Mouse (Mus musculus) hindbrain, embryonic 13.5 days (tissue): ENCODE measurements around the gene Ddah1. TPM values are rescaled to one million over a fixed set of nuclear protein-coding genes. Genes with fewer than 3 reads are reported as not detected.

ENCODE experiments used
- ATAC-seq: fragments of 200-750 bp; cut with Nextera tagmentation; 2 replicates; pipeline ENCODE4 v1.8.0; 2017; ENCODE audit warnings: moderate TSS enrichment; ENCODE audit not compliant: low FRiP score
- H3K27ac ChIP-seq: fragments of 300-500 bp; sonication (generic); 2 replicates; pipeline ENCODE4 v1.5.1; 2015; ENCODE audit warnings: inconsistent platforms, mild to moderate bottlenecking, moderate library complexity
- H3K27me3 ChIP-seq: fragments of 300-500 bp; sonication (generic); 2 replicates; pipeline ENCODE4 v1.6.1; 2015; ENCODE audit warnings: mild to moderate bottlenecking, inconsistent platforms
- H3K36me3 ChIP-seq: fragments of 300-500 bp; sonication (generic); 2 replicates; pipeline ENCODE4 v1.6.1; 2015; ENCODE audit warnings: mild to moderate bottlenecking, inconsistent platforms
- H3K4me1 ChIP-seq: fragments of 300-500 bp; sonication (generic); replicated peaks from 2 replicates; pipeline ENCODE4 v1.6.1; 2015; ENCODE audit warnings: inconsistent platforms
- H3K4me2 ChIP-seq: fragments of 300-500 bp; sonication (generic); 2 replicates; pipeline ENCODE4 v1.6.1; 2015; ENCODE audit warnings: inconsistent platforms, mild to moderate bottlenecking, moderate library complexity
- H3K4me3 ChIP-seq: fragments of 300-500 bp; sonication (generic); 2 replicates; pipeline ENCODE4 v1.5.1; 2015; ENCODE audit warnings: mild to moderate bottlenecking, inconsistent platforms
- H3K9ac ChIP-seq: fragments of 300-500 bp; sonication (generic); 2 replicates; pipeline ENCODE4 v1.6.1; 2015; ENCODE audit warnings: mild to moderate bottlenecking, inconsistent platforms
- H3K9me3 ChIP-seq: fragments of 300-500 bp; sonication (generic); 2 replicates; pipeline ENCODE4 v1.6.1; 2016; ENCODE audit warnings: inconsistent platforms
- WGBS: fragments of 180-500 bp; shearing (Covaris S2); methylation state at CpG from one replicate; pipeline ENCODE4 v1.1.7; 2015; 5-methylcytosine and 5-hydroxymethylcytosine counted together
- polyA plus RNA-seq: library from polyadenylated mRNA; unstranded; fragments of >200 nt; fragmentation: Nextera tagmentation; extraction: Ambion mirVana; gene quantifications from 2 replicates; pipeline ENCODE4 v1.2.1, GENCODE M21; 2015

The Ddah1 gene
- polyA plus RNA-seq = 70.1 and 75.7 TPM in 2 replicates

DNA sequence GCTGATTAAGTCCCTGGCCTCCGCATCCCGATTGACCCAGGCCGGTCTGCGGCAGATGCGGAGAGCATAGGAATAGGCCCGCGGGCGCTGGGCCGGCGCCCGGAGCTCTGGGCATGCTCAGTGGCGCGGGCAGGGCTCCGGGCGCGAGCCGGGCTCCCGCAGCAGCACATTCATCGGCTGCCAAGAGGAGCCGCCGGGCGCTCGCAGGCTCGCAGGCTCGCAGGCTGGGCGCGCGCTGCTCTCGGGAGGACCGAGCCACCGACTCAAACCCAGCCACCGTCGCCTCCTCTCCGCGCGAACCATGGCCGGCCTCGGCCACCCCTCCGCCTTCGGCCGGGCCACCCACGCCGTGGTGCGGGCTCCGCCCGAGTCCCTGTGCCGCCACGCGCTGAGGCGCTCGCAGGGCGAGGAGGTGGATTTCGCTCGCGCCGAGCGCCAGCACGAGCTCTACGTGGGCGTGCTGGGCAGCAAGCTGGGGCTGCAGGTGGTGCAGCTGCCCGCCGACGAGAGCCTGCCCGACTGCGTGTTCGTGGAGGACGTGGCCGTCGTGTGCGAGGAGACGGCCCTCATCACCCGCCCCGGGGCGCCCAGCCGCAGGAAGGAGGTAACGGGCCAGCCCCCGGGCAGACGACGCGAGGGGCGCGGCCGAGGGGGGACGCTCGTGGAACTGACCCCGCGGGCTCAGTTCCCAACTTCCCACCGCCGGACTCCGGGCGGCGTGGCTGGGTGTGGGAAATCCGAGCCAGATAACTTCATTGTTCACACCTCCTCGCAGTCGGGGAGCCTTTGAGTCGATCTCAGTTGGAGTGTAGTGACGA is at the start of gene Ddah1:
TSS of gene Ddah1 (plus strand) at position 115 of the 818 bp plus-strand sequence.
- H3K9ac ChIP-seq = peak within 1 kb of the TSS; percentile 94
- under 1% methylated on average over 87 of the region's 97 CpGs for WGBS
- H3K9me3 ChIP-seq = no peaks in the 10 kb centered on the region
- H3K36me3 ChIP-seq = no peaks in the 10 kb centered on the region
- peak within 1 kb of the TSS; percentile 71 for H3K4me3 ChIP-seq
- peak within 1 kb of the TSS; percentile 91 for H3K4me2 ChIP-seq
- peaks cover 10% of the 10 kb centered on the region; the same call in 1 of the 2 replicates for H3K27me3 ChIP-seq
- peaks cover 34% of the 10 kb centered on the region for H3K4me1 ChIP-seq
- H3K27ac ChIP-seq = peak within 1 kb of the TSS; percentile 92
- peak; percentile 92 for ATAC-seq

DNA sequence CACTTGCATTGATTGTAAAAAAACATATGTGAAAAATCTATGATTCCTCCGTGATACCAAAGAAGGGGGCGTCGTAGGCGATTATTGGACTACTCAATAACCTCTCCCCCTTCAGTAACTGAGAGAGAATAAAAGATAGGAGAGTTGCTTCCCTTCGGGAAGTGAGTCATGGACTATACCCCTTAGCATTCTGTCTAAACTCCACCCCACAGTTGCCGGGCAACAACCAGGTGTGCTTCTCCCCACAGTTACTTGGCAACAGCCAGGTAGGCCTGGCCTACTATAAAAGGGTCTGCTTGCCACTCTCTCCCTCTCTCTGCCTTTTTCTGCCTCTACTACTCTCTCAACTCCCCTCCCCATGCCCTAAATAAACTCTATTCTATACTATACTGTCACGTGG is 42.6 kb upstream of the Ddah1 start:
- Histone ChIP-seq H3K4me2 (no peak overlapping the region), H3K27me3 (no peaks in the 10 kb centered on the region), H3K9ac (no peak overlapping the region), H3K27ac (no peak overlapping the region), H3K36me3 (no peaks in the 10 kb centered on the region), H3K9me3 (no peaks in the 10 kb centered on the region), H3K4me1 (no peaks in the 10 kb centered on the region), H3K4me3 (no peak overlapping the region)
- 87% methylated on average over 7 of the region's 7 CpGs for WGBS
- ATAC-seq = no peak

DNA sequence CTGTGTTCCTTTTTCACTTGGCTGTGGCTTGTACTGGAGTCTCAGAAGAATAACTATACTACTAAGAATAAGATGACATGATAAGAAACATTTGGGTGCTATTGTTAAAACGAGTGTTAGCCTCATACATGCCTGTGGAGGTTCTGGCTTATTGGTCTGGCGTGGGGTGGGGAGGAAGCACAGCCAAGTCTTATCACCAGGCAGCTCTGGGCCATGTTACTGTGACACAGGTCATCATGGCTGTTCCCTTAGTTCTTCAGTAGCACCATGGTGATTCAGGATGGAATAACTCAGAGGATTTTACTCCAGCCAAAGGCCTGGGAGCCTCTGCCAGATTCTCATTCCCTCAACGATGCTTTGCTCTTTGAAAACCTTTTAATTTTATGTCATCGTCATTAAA is 38.8 kb upstream of the Ddah1 start:
- 81% methylated on average over 4 of the region's 4 CpGs for WGBS
- Histone ChIP-seq H3K36me3 (no peaks in the 10 kb centered on the region), H3K27me3 (no peaks in the 10 kb centered on the region), H3K9ac (no peak overlapping the region), H3K4me2 (no peak overlapping the region), H3K9me3 (no peaks in the 10 kb centered on the region), H3K4me3 (no peak overlapping the region), H3K4me1 (no peaks in the 10 kb centered on the region), H3K27ac (no peak overlapping the region)
- ATAC-seq = no peak

- Histone ChIP-seq H3K9me3 (no peaks in the 10 kb centered on the region), H3K27ac (no peak overlapping the region)
- ATAC-seq = no peak
Measured at GRCm38 (mm10) chr3:145725078-145725477, 33.4 kb upstream of the Ddah1 start.

GRCm38 (mm10) chr3:145728336-145728735 is 30.1 kb upstream of the Ddah1 start:
- Histone ChIP-seq H3K27ac (no peak overlapping the region), H3K4me2 (no peak overlapping the region), H3K9me3 (no peaks in the 10 kb centered on the region), H3K4me3 (no peak overlapping the region), H3K27me3 (no peaks in the 10 kb centered on the region), H3K9ac (no peak overlapping the region), H3K36me3 (no peaks in the 10 kb centered on the region), H3K4me1 (peaks cover 14% of the 10 kb centered on the region)
- no peak for ATAC-seq
- 72% methylated on average over 8 of the region's 8 CpGs for WGBS

More at GRCm38 (mm10) chr3:145725078-145725477, 33.4 kb upstream of the Ddah1 start:
- Histone ChIP-seq H3K4me3 (no peak overlapping the region), H3K9ac (no peak overlapping the region), H3K27me3 (no peaks in the 10 kb centered on the region), H3K4me1 (peaks cover 8% of the 10 kb centered on the region), H3K36me3 (no peaks in the 10 kb centered on the region), H3K4me2 (no peak overlapping the region)
- WGBS = 72% methylated on average over 8 of the region's 8 CpGs

DNA sequence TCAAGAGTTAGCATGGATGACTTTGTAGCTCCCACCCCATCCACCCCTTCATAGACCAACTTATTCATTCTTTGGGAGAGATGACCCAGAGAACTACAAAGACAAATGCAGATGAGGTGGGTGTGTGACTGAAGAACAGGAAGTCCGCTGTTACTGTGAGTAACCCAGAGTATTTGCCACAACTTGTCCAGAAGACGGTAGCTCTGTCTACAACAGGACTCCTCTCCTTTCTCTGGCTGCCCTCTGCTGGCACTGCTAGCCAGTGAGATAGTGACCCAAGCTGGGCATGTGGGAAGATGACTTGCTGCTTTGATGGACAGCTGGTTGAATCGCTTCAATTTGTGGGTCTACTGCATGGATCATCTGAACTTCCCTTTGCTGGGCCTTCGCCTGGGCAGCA is 28.9 kb upstream of the Ddah1 start:
- Histone ChIP-seq H3K9ac (no peak overlapping the region), H3K36me3 (no peaks in the 10 kb centered on the region), H3K4me3 (no peak overlapping the region), H3K27me3 (no peaks in the 10 kb centered on the region), H3K27ac (no peak overlapping the region), H3K4me2 (no peak overlapping the region), H3K4me1 (peaks cover 14% of the 10 kb centered on the region), H3K9me3 (no peaks in the 10 kb centered on the region)
- no peak; the same call in 1 of the 2 replicates for ATAC-seq
- WGBS = 72% methylated on average over 4 of the region's 4 CpGs

GRCm38 (mm10) chr3:145730092-145730491 is 28.4 kb upstream of the Ddah1 start:
- no peaks in the 10 kb centered on the region for H3K9me3 ChIP-seq
- H3K4me1 ChIP-seq = peaks cover 14% of the 10 kb centered on the region
- no peaks in the 10 kb centered on the region for H3K27me3 ChIP-seq
- no peak overlapping the region for H3K9ac ChIP-seq
- H3K4me2 ChIP-seq = no peak overlapping the region
- WGBS = 36% methylated on average over 3 of the region's 3 CpGs
- no peaks in the 10 kb centered on the region for H3K36me3 ChIP-seq
- no peak for ATAC-seq
- H3K27ac ChIP-seq = no peak overlapping the region
- H3K4me3 ChIP-seq = no peak overlapping the region

DNA sequence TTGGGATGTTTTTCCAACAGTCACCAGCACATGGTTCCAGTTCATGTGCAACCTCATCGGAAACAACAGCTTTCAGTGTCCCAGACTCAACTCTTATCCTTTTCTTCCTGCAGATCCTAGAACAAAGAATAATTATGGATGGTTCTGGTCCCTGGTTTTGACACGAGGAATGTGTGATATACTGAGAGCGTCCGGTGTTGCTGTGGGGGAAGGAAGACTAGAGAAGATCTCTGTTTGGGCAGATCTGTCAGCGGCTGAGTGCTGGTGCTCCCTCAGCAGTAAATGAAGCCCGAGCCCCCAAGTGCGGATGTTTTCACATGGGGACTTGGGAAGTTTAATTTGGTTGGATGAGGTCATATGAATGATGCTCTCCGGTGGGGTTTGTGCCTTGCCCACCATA is 23.6 kb upstream of the Ddah1 start:
- peaks cover 10% of the 10 kb centered on the region for H3K4me1 ChIP-seq
- H3K36me3 ChIP-seq = no peaks in the 10 kb centered on the region
- H3K4me3 ChIP-seq = no peak overlapping the region
- 87% methylated on average over 8 of the region's 8 CpGs for WGBS
- ATAC-seq = no peak
- H3K9ac ChIP-seq = no peak overlapping the region
- no peaks in the 10 kb centered on the region for H3K9me3 ChIP-seq
- no peak overlapping the region for H3K4me2 ChIP-seq
- H3K27me3 ChIP-seq = no peaks in the 10 kb centered on the region
- H3K27ac ChIP-seq = no peak overlapping the region

DNA sequence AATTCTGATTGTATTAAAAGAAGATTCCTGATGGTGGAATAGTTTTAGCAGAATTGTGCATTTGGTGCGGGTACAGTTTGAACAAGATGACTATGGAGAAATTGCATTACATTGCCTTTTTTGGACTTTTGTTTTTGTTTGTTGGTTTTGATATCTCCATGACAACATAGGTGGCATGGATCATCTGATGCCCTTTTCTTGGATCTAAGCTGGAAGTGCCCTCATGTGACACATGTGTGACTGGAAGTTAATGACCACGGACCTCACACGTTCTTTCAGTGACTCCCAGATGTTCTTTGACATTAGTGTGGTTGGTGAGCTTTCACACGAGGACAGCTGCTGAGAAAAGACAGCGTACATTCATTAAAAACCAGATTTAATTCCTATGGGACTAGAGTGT is 21.9 kb upstream of the Ddah1 start:
- H3K9ac ChIP-seq = no peak overlapping the region
- no peak overlapping the region for H3K27ac ChIP-seq
- H3K27me3 ChIP-seq = no peaks in the 10 kb centered on the region
- H3K9me3 ChIP-seq = no peaks in the 10 kb centered on the region
- H3K4me3 ChIP-seq = no peak overlapping the region
- 78% methylated on average over 5 of the region's 5 CpGs for WGBS
- 0 out of 2 replicates have a peak, but pooled peaks cover 5% of the 10 kb centered on the region for H3K4me1 ChIP-seq
- H3K36me3 ChIP-seq = no peaks in the 10 kb centered on the region
- H3K4me2 ChIP-seq = no peak overlapping the region
- ATAC-seq = no peak

- H3K4me1 ChIP-seq = peaks cover 10% of the 10 kb centered on the region; the same call in 1 of the 2 replicates
- 88% methylated on average over 14 of the region's 14 CpGs for WGBS
- H3K27me3 ChIP-seq = no peaks in the 10 kb centered on the region
- H3K9ac ChIP-seq = no peak overlapping the region
- no peak overlapping the region for H3K4me2 ChIP-seq
- no peak overlapping the region for H3K27ac ChIP-seq
- no peak for ATAC-seq
- no peaks in the 10 kb centered on the region for H3K36me3 ChIP-seq
- H3K9me3 ChIP-seq = no peaks in the 10 kb centered on the region
- no peak overlapping the region for H3K4me3 ChIP-seq
Measured at GRCm38 (mm10) chr3:145738662-145739061, 19.8 kb upstream of the Ddah1 start.

DNA sequence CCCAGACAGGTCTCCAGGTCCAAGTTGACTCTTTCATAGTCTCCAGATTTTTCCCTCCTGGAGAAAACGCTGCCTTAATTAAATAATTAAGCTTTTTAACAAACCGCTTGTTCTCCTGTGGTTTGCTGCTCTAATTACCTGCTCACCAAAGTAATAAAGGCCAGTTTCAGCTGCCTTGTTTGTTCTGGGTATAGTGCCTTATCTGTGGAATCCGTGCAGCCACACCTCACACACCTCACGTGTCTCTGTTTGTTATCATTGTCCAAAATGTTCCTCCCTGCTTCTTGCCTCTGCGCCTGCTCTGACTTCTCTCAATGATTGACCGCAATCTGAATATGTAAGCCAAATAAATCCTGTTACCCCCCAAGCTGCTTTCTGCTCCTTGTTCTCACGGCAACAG is 18.6 kb upstream of the Ddah1 start:
- Histone ChIP-seq H3K36me3 (no peaks in the 10 kb centered on the region), H3K27ac (no peak overlapping the region), H3K4me1 (peaks cover 10% of the 10 kb centered on the region; the same call in 1 of the 2 replicates), H3K27me3 (no peaks in the 10 kb centered on the region), H3K4me3 (no peak overlapping the region), H3K4me2 (no peak overlapping the region), H3K9me3 (no peaks in the 10 kb centered on the region), H3K9ac (no peak overlapping the region; the same call in 1 of the 2 replicates)
- no peak for ATAC-seq
- 70% methylated on average over 7 of the region's 7 CpGs for WGBS

- Histone ChIP-seq H3K4me1 (peaks cover 10% of the 10 kb centered on the region; the same call in 1 of the 2 replicates), H3K36me3 (no peaks in the 10 kb centered on the region), H3K27ac (no peak overlapping the region), H3K4me3 (no peak overlapping the region), H3K27me3 (no peaks in the 10 kb centered on the region), H3K4me2 (no peak overlapping the region), H3K9me3 (no peaks in the 10 kb centered on the region), H3K9ac (no peak overlapping the region)
- ATAC-seq = no peak
- WGBS = 52% methylated on average over 9 of the region's 9 CpGs
Measured at GRCm38 (mm10) chr3:145743050-145743449, 15.4 kb upstream of the Ddah1 start.
